Mouse (Mus musculus) spleen, adult 2 months (tissue): ENCODE results near the gene Foxo1. TPM values are rescaled to one million over a fixed set of nuclear protein-coding genes. Genes with fewer than 3 reads are reported as not detected.

Source experiments
- DNase-seq, 2 experiments: peaks; one replicate each; pipeline versions ENCODE4 v3.0.0 to v3.0.0-alpha.2; 2012 to 2021; ENCODE audit warnings: low spot score in 2 of 2, low read depth in 1 of 2
- H3K27ac ChIP-seq: fragments of 200-500 bp; 2 replicates; pipeline ENCODE4 v1.5.1; 2012; ENCODE audit warnings: low read length, inconsistent platforms; ENCODE audit not compliant: insufficient read depth
- H3K27me3 ChIP-seq: fragments of 200-500 bp; 2 replicates; pipeline ENCODE4 v1.6.1; 2012; ENCODE audit warnings: mild to moderate bottlenecking, moderate library complexity, low read length, inconsistent platforms; ENCODE audit not compliant: control insufficient read depth, insufficient read depth
- H3K36me3 ChIP-seq: fragments of 200-500 bp; 2 replicates; pipeline ENCODE4 v1.6.1; 2012; ENCODE audit warnings: mild to moderate bottlenecking, low read length, inconsistent platforms; ENCODE audit not compliant: control insufficient read depth, insufficient read depth
- H3K4me1 ChIP-seq: fragments of 200-500 bp; 2 replicates; pipeline ENCODE4 v1.6.1; 2011; ENCODE audit warnings: inconsistent platforms; ENCODE audit not compliant: control insufficient read depth, insufficient read depth, insufficient read length
- H3K4me3 ChIP-seq: fragments of 200-500 bp; 2 replicates; pipeline ENCODE4 v1.5.1; 2011; ENCODE audit warnings: mild to moderate bottlenecking, inconsistent platforms; ENCODE audit not compliant: insufficient read depth, insufficient read length; ENCODE audit errors: extremely low read depth
- CTCF ChIP-seq: fragments of 200-500 bp; IDR thresholded peaks from 2 replicates; pipeline ENCODE4 v1.5.1; 2011; ENCODE audit warnings: mild to moderate bottlenecking, inconsistent platforms; ENCODE audit not compliant: insufficient read depth, insufficient read length, insufficient replicate concordance; ENCODE audit errors: extremely low read depth
- POLR2A ChIP-seq: fragments of 200-500 bp; IDR thresholded peaks from 2 replicates; pipeline ENCODE4 v1.6.1; 2011; ENCODE audit warnings: low read depth, low read length, inconsistent platforms
- WGBS: fragments of 180-500 bp; shearing (Covaris S2); methylation state at CpG from one replicate; pipeline ENCODE4 v1.1.7; 2018; 5-methylcytosine and 5-hydroxymethylcytosine counted together
- polyA plus RNA-seq: library from polyadenylated mRNA; depleted of rRNA; stranded (reverse); fragments of >200 nt; gene quantifications from 2 replicates; pipeline ENCODE4 v1.2.3, GENCODE M21; 2012

The Foxo1 gene
- polyA plus RNA-seq, 1 experiment, result 21.3 TPM

DNA sequence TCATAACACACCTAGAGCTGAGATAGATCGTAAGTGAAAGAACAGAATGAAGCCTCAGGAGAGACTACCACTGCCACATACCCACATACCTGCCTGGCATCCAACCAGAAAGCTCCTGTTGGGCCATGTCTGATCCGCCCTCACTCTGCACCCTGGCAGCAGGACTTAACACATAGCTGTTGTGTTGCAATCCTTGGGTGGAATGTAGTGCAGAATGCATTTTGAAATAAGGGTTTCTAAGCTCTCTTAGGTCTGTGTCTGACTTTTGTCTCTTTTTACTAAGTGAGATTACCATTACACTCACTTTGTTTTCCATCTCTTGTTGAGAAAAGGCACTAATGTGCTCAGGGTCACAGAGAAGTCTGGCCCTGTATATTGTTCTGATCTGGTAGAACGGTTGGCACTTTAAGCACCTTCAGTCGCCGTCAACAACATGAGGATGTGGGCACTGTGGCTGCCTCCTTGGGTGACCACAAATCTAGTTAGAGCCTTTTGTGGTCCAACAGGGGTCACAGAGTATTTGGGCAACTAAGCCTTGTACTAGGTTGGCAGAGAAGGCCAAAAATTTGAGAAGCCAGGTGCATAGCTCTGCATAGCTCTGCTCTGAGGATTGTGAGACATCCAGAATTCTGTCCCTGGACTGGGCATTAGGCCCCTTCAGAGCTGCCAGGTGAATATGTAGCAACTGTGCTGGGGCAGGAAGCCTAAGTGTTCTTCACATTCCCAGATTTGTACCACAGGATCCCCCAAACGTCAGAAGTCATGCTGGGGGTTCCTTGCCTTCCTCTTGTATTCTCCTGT is 75.3 kb downstream of the Foxo1 start:
- peak overlapping the region; percentile 57; the same call in 1 of the 2 replicates for H3K27ac ChIP-seq
- WGBS, result 28% methylated on average over 6 of the region's 6 CpGs
- no peak for TF ChIP-seq POLR2A
- TF ChIP-seq CTCF, result no peak

DNA sequence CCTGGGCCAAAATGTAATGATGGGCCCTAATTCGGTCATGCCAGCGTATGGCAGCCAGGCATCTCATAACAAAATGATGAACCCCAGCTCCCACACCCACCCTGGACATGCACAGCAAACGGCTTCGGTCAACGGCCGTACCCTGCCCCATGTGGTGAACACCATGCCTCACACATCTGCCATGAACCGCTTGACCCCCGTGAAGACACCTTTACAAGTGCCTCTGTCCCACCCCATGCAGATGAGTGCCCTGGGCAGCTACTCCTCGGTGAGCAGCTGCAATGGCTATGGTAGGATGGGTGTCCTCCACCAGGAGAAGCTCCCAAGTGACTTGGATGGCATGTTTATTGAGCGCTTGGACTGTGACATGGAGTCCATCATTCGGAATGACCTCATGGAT is 77.7 kb downstream of the Foxo1 start:
- TF ChIP-seq POLR2A (no peak), CTCF (no peak)
- H3K36me3 ChIP-seq, result peaks cover 19% of the 10 kb centered on the region
- no peak for DNase-seq
- H3K27me3 ChIP-seq, result no peaks in the 10 kb centered on the region
- no peak overlapping the region for H3K4me3 ChIP-seq
- 96% methylated on average over 11 of the region's 11 CpGs for WGBS
- H3K4me1 ChIP-seq, result peaks cover 32% of the 10 kb centered on the region
- H3K27ac ChIP-seq, result no peak overlapping the region

More for the DNA sequence above, 75.3 kb downstream of the Foxo1 start:
- DNase-seq, result peak; percentile 41 to 68
- no peaks in the 10 kb centered on the region for H3K27me3 ChIP-seq
- H3K4me3 ChIP-seq, result no peak overlapping the region
- H3K4me1 ChIP-seq, result peaks cover 42% of the 10 kb centered on the region
- peaks cover 17% of the 10 kb centered on the region for H3K36me3 ChIP-seq

DNA sequence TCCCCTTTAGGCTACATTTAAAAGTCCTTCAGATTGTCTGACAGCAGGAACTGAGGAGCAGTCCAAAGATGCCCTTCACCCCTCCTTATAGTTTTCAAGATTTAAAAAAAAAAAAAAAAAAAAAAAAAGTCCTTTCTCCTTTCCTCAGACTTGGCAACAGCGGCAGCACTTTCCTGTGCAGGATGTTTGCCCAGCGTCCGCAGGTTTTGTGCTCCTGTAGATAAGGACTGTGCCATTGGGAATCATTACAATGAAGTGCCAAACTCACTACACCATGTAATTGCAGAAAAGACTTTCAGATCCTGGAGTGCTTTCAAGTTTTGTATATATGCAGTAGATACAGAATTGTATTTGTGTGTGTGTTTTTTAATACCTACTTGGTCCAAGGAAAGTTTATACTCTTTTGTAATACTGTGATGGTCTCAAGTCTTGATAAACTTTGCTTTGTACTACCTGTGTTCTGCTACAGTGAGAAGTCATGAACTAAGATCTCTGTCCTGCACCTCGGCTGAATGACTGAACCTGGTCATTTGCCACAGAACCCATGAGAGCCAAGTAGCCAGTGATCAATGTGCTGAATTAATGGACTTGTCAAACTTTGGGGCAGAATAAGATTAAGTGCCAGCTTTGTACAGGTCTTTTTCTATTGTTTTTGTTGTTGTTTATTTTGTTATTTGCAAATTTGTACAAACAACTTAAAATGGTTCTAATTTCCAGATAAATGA is 79.0 kb downstream of the Foxo1 start:
- Histone ChIP-seq H3K27me3 (no peaks in the 10 kb centered on the region), H3K27ac (no peak overlapping the region), H3K4me3 (no peak overlapping the region), H3K36me3 (peaks cover 19% of the 10 kb centered on the region), H3K4me1 (peaks cover 21% of the 10 kb centered on the region; the same call in 1 of the 2 replicates)
- WGBS, result 90% methylated on average over 4 of the region's 4 CpGs
- TF ChIP-seq POLR2A (no peak), CTCF (no peak)
- no peak for DNase-seq

DNA sequence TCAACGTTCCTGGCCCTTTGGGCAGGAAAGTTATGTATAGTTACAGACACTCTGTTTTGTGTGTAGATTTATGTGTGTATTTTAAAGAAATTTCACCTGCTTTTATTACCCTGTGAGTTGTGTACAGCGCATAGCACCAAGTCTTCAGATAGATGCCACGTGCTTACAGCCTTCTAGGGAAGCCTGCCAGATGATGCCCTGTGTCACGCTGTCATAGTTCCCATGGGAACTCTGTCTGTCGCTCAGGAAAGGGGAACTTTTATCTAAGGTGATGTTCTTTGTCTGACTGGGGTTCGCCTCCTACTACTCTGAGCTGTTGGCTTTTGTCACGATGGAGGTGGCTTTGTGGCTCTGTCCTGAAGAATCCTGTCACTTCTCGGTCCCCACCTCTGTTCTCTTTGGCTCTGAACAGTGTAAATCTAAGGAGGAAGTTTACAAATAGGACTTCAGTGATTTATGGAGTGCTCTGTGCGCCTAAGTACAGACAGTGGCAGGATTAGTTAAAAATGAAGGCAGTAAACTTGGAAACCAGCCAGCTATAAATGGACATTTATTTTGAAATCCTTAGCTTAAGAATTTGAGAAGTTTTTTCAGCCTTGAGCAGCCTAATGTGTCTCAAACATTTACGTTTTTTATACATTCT is 80.0 kb downstream of the Foxo1 start:
- H3K4me1 ChIP-seq, result peaks cover 12% of the 10 kb centered on the region; the same call in 1 of the 2 replicates
- TF ChIP-seq POLR2A (no peak), CTCF (no peak)
- DNase-seq, result no peak
- peaks cover 19% of the 10 kb centered on the region for H3K36me3 ChIP-seq
- no peak overlapping the region for H3K27ac ChIP-seq
- no peak overlapping the region for H3K4me3 ChIP-seq
- WGBS, result 66% methylated on average over 10 of the region's 10 CpGs
- no peaks in the 10 kb centered on the region for H3K27me3 ChIP-seq

DNA sequence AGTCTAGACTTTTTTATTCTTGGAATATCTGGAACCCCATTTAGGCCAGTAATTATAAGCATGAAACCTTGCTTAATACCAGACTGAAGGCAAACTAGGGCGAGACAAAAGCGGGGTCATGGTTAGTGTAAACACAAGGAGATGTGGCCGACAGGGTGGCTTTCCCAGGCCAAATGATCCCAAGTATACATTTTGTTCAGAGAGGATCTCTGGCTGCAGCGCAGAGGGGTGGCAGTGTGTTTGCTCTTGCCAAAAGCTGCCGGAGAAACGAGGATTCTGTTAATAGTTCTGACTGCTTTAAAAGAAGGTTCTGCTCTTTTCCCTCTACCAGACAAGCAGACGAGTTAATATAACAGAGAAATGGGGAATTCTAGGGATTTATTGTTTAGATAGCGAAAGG is 82.5 kb downstream of the Foxo1 start:
- Histone ChIP-seq H3K4me3 (no peak overlapping the region), H3K4me1 (peaks cover 3% of the 10 kb centered on the region; the same call in 1 of the 2 replicates), H3K27ac (no peak overlapping the region), H3K27me3 (no peaks in the 10 kb centered on the region), H3K36me3 (peaks cover 12% of the 10 kb centered on the region)
- DNase-seq, result no peak
- TF ChIP-seq POLR2A, result no peak
- TF ChIP-seq CTCF, result no peak
- 92% methylated on average over 8 of the region's 8 CpGs for WGBS

DNA sequence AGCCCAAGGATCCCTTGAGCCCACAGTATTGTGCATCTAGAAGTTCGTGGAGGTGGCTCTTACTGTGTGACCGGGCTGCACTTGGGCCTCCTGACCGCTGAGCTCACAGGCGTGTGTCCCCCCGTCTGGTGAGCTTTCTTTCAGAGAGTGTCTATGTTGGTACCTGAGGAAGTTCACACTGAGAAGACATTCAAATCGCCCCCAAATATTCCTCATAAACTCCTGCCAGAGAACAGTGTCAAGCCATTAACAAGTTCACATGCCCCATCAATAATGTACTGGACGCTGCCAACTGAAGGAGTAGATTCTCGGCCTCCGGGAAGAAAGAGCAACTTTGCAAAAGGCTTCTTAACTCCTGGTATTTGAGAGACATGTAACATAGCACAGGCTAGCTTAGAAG is 83.8 kb downstream of the Foxo1 start:
- Histone ChIP-seq H3K36me3 (peaks cover 5% of the 10 kb centered on the region), H3K27ac (no peak overlapping the region), H3K27me3 (no peaks in the 10 kb centered on the region), H3K4me3 (no peak overlapping the region), H3K4me1 (peaks cover 3% of the 10 kb centered on the region; the same call in 1 of the 2 replicates)
- no peak for DNase-seq
- TF ChIP-seq CTCF (no peak), POLR2A (no peak)
- WGBS, result 91% methylated on average over 9 of the region's 9 CpGs
